Mouse (Mus musculus) liver, adult 2 months (tissue): Measurements from ENCODE around the gene Lpp.

ENCODE experiments used
- CTCF ChIP-seq: fragments of 200-500 bp; IDR thresholded peaks from 2 replicates; pipeline ENCODE4 v1.5.1; 2011; ENCODE audit warnings: low read depth, low read length, control low read depth
- POLR2A ChIP-seq: fragments of 200-500 bp; IDR thresholded peaks from 2 replicates; pipeline ENCODE4 v1.6.1; 2011; ENCODE audit warnings: low read length, control low read depth; ENCODE audit not compliant: insufficient read depth; ENCODE audit errors: extremely low read depth

DNA sequence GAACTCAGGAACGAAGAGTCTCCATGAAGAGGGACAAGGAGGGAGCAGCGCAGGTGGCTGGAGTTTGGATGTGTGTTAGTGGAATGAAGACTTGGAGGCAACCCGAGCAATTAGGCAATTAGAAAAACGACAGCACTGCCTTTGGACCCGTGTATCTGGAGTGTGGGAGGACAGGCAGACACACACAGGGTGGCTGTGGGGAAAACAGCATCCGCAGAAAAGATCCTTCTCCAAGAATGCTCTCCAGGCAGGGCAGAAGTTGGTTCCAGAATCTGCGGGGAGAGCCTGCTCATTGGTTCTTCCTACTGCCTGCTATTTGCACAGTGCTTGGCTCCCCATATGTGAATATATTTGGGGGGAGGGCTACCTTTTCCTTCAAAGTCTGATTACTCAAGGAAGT lies 143.0 kb downstream of the Lpp start:
- TF ChIP-seq CTCF (no peak), POLR2A (no peak)
